ENCODE assay signal across 22 mouse cellular contexts in the genomic region with DNA sequence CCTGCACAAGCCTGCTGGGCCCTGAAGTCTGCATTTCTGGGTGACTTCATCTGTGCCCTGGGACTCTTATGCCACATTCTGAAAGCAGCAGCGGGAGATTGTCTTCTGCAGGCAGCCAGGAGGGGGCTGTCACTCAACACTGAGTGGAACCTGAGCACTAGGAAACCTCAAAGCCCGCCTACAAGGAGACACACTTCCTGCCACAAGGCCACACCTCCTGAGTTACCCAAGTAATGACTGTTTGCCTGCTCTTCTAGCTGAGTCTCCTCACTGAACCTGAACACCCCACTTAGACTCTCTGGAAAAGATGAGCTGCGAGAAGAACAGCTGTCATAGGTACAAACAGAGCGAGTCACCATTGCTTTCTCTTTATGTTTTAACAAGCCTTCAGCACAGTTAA. TPM values are rescaled to one million over a fixed set of nuclear protein-coding genes. Genes with fewer than 3 reads are reported as not detected.
DNase-seq lines count a peak whose midpoint lies in the region; ATAC-seq and TF ChIP-seq lines count a peak whose summit lies in the region.
"Not testable (repeated sequence)": the region's sequence is repeated elsewhere in the genome, so short reads cannot be mapped to it uniquely, and the experiment has no call there.
"Had no signal": no experiment of that assay in that cellular context is flagged by ENCODE, and none has a peak within 500 bp of the region (broad histone marks: within the 10 kb centered on the region; RNA-seq: fewer than 3 reads in every experiment).

No protein-coding gene starts in this region.

- not testable (repeated sequence) for TF ChIP-seq POLR2A in spleen, adult 2 months (IDR thresholded peaks at IDR 0.05; ENCODE audit: low read depth, low read length)

- H3K27ac ChIP-seq in spleen, adult 2 months (ENCODE audit: insufficient read depth, low read length): not testable (repeated sequence)

- peak; percentile 67 for ATAC-seq in activated CD4-positive, CD25-positive, alpha-beta regulatory T cell, adult 4 months
- ATAC-seq in hematopoietic stem cell, adult 5-6 weeks (replicated peaks in 1 of 2; ENCODE audit: insufficient read depth in 1 of 2, low FRiP score in 2 of 2, low TSS enrichment in 1 of 2, low read depth in 1 of 2, poor library complexity in 2 of 2, severe bottlenecking in 2 of 2): peak; percentile 67 to 77; a peak in 3 of 4 replicates

- TF ChIP-seq CTCF in spleen, adult 2 months (IDR thresholded peaks at IDR 0.05; ENCODE audit: extremely low read depth, insufficient read depth, insufficient read length, insufficient replicate concordance): not testable (repeated sequence)

- H3K27me3 ChIP-seq in spleen, adult 2 months (ENCODE audit: control insufficient read depth, insufficient read depth, low read length): not testable (repeated sequence)

- not testable (repeated sequence) for H3K4me1 ChIP-seq in spleen, adult 2 months (ENCODE audit: control insufficient read depth, insufficient read depth, insufficient read length)

- not testable (repeated sequence) for H3K4me3 ChIP-seq in spleen, adult 2 months (ENCODE audit: extremely low read depth, insufficient read depth, insufficient read length)

- H3K36me3 ChIP-seq in spleen, adult 2 months (ENCODE audit: control insufficient read depth, insufficient read depth, low read length): not testable (repeated sequence)

- WGBS in spleen, adult 2 months: 30% methylated on average over 4 of the region's 4 CpGs

- DNase-seq in 416B (ENCODE audit: low read depth): peak; percentile 63
- peak; percentile 32 to 47 for DNase-seq in CD8-positive naive resting alpha-beta T cell, adult 2 months (ENCODE audit: low read depth in 2 of 2, low spot score in 2 of 2)
- DNase-seq in lung, postnatal 4 days: peak; percentile 5 to 23
- peak; percentile 1 to 9 for DNase-seq in spleen, adult 2 months (ENCODE audit: low read depth in 1 of 2, low spot score in 2 of 2)
- peak; percentile 50 for DNase-seq in thymus, postnatal 0 days (ENCODE audit: low spot score)

RNA-seq across cellular contexts. Expression of gene Nxf7, which starts 33.6 kb away (rescaled TPM):
- not detected for polyA plus RNA-seq in activated CD4-positive, CD25-positive, alpha-beta regulatory T cell, adult 4 months (2017; shearing (Covaris generic))
- 0.38 and 1.2 TPM in 2 replicates for total RNA-seq in hematopoietic stem cell, adult 5-6 weeks (2017)
- polyA plus RNA-seq in spleen, adult 2 months (2012; rRNA removed): 0.12 TPM in 1 of 2 replicates, not detected in the other
- 0.05 and 0.34 TPM in 2 replicates for polyA plus RNA-seq in thymus, postnatal 0 days (2015; fragmentation: Nextera tagmentation; extraction: Ambion mirVana)
- total RNA-seq: adrenal gland, postnatal 10 days; gastrocnemius, postnatal 25 days; layer of hippocampus, adult 18-20 months; layer of hippocampus, postnatal 14 days; left cerebral cortex, postnatal 4 days had no signal
- polyA plus RNA-seq: embryonic facial prominence, embryonic 12.5 days; erythroblast, embryonic 14.5 days; forebrain, embryonic 12.5 days; hindbrain, embryonic 14.5 days; intestine, embryonic 15.5 days; lung, embryonic 14.5 days; macrophage; midbrain, embryonic 12.5 days; neural tube, embryonic 11.5 days; stomach, embryonic 14.5 days had no signal

Comparison
In these comparisons a context has a peak if more than half of its experiments do, and no peak if none do; other contexts are left out.
1. DNase-seq: peak in every context shown above with its lines; median percentile 63 in 416B; 50 in thymus, postnatal 0 days; 40 in CD8-positive naive resting alpha-beta T cell, adult 2 months; 14 in lung, postnatal 4 days; 5 in spleen, adult 2 months.